Mouse (Mus musculus): ENCODE data around the gene Pcbp3.

- TF ChIP-seq GATA1 (IDR thresholded peaks at IDR 0.05; ENCODE audit: low read length) (no peak), TAL1 (IDR thresholded peaks at IDR 0.05; ENCODE audit: low read length) (no peak)
Observed at GRCm38 (mm10) chr10:76936827-76937226, 24.9 kb downstream of the Pcbp3 start.

Data from erythroblast, embryonic 14.5 days (primary cell).